Mouse (Mus musculus): Measurements from ENCODE around the gene Atr.
"Not testable (repeated sequence)": the region's sequence is repeated elsewhere in the genome, so short reads cannot be mapped to it uniquely, and the experiment has no call there.

Atr gene

DNA sequence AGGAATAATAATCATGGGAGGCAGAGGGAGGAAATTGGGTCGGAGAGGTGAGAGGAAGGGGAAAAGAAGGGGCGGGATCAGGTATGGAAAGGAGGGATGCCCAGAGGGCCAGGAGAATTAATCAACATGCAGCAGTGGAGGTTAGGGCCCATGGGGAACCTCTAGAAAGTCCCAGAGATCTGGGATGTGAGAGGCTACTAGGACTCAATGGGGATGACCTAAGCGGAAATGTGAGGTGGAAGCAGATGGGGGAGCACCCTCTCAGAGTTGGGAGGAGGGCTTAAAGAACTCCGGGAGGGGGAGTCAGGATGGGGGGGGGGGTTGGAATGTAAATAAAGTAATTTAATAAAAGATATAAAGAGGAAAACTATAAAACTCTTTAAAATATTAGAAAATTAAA is 96.3 kb downstream of the Atr start:
- peak in 1 of 2 experiments; percentile 10 for DNase-seq

DNA sequence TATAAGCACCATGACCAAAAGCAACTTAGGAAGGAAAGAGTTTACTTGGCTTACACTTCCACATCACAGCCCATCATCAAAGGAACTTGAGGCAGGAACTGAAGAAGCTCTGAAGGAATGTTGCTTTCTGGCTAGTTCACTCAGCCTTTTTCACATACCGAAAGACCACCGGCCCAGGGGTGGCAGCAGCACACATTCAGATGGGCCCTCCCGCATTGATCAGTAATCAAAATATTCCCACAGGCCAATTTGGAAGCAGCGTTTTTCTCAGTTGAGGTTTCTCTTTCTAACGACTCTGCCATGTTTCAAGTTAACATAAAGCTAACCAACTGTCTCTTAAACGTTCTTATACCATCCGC is 96.8 kb downstream of the Atr start:
- peak; percentile 60 to 71 for DNase-seq

DNA sequence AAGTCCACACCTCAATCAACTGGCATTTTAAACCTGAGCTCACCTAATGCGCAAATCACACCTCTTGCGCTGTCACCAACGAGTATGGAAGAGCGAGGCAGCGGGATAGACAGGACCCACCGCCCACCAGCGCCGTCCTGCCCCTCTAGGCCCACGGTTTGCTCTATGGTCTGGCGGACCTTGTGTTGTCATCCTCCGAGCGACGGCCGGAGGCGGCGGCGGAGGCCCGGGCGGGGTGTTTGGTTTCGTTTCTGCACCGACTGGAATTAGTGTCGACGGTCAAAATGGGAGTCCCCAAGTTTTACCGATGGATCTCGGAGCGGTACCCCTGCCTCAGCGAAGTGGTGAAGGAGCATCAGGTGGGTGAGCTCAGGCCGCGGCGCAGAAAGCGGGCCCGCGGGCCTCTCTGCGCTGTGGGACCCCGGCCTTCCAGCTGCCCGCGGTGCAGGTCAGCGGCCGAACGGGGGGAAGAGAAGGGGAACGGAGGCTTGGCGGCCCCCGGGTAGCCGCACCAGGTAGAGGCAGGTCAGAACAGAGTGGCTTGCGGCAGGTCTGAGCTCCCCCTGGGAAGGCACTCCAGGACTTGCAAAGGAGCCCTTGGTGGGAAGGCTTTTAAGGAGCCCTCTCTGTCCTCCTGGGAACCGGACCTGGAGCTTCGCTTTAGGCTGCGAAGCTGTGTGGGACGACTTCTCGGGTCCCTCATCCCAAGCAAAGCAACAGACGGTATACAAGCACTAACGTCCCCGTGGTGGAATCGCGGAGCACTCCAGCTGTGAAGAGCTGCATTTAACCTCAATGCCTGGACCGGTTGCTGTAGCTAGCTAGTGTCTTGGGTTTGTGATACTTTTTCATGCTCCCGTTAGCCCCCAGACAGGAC is 97.4 kb downstream of the Atr start, which contains the start of gene Xrn1:
Gene Xrn1 (plus strand): TSS at position 176 of the 877 bp plus-strand sequence.
- DNase-seq: peak; percentile 91 to 95

DNA sequence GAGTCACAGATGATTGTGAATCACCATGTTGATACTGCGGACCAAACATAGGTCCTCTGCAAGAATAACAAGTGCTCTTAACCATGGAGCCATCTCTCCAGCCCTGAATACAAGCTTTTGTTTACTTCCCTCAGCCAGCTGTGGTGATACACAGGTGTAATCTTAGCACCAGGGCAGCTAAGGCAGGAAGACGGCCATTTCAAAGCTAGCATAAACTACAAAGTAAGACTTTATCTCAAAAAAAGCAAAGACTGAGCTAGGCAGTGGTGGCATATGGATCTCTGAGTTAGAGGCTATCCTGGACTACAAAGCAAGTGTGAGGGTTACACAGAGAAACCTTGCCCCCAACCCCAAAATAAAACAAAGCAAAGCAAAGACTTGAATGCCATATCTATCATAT is 100.2 kb downstream of the Atr start:
- DNase-seq: no peak

GRCm38 (mm10) chr9:95958041-95958730 is 100.8 kb downstream of the Atr start:
- DNase-seq: no peak

GRCm38 (mm10) chr9:95958731-95959105 is 101.3 kb downstream of the Atr start:
- not testable (repeated sequence) for DNase-seq

GRCm38 (mm10) chr9:95959246-95959645 is 101.8 kb downstream of the Atr start:
- no peak for DNase-seq

- no peak for DNase-seq
Measured at GRCm38 (mm10) chr9:95959732-95960428, 102.5 kb downstream of the Atr start.

DNA sequence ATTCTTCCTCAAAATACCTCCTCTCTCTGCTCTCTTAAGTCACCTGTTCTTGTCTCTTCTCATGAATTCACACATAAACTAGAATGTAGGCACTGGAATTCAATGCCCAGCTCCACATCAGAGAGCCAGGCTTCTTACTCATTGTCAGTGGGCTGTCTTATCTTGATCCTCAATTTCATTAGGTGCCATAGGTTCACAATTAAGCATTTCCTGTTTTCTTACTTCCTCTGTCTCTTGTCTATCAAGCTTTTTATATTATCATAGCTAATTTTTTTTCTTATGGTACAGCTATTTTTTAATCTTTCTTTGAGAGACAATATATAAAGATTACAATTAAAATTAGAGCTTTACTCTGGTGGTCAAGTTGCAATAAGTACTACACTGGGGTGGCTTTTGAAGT is 103.7 kb downstream of the Atr start:
- no peak for DNase-seq

DNA sequence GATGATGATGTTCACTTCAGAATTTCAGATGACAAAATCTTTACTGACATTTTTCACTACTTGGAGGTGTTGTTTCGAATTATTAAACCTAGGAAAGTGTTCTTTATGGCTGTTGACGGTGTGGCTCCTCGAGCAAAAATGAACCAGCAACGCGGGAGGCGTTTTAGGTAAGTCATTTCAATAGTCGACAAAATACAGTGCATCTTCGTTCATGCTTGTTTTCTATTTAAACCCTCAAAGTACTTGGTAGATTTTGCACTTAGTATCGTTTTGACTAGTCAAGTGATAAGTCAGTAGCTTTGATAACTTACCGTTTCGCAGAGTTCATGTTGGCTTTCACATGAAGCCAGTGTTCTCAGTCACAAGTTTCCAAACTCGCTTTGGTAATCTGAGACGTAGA is 106.6 kb downstream of the Atr start:
- no peak for DNase-seq

- no peak for DNase-seq
Measured at GRCm38 (mm10) chr9:95978279-95978678, 120.9 kb downstream of the Atr start.

- DNase-seq: no peak
Measured at GRCm38 (mm10) chr9:95979896-95980295, 122.5 kb downstream of the Atr start.

DNA sequence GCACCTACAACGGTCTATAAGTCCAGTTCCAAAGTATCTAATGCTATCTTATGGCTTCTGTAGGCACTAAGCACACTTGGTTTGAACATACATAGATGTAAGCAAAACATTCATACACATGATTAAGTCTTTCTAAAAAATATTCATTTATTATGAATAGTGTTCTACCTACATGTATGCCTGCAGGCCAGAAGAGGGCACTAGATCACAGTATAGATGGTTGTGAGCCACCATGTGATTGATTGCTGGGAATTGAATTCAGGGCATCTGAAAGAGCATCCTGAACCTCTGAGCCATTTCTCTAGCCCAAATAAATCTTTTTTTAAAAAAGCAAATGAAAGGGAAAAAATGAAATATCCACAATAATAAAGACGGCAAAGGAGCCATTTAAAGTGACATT is 134.9 kb downstream of the Atr start:
- no peak for DNase-seq

Data from cerebellum, postnatal 10 days (tissue).